Mouse (Mus musculus) bone marrow, adult 2 months (tissue): ENCODE data around the gene Olfr691.

Experiments
- CTCF ChIP-seq: fragments of 200-500 bp; IDR thresholded peaks from 2 replicates; pipeline ENCODE4 v1.5.1; 2011; ENCODE audit warnings: low read length, control low read depth; ENCODE audit not compliant: control insufficient read depth, insufficient read depth
- POLR2A ChIP-seq: fragments of 200-500 bp; IDR thresholded peaks from 2 replicates; pipeline ENCODE4 v1.6.1; 2011; ENCODE audit warnings: low read depth, mild to moderate bottlenecking, control low read depth, low read length, borderline replicate concordance; ENCODE audit not compliant: control insufficient read depth

GRCm38 (mm10) chr7:105310865-105311264 is 31.2 kb downstream of the Olfr691 start, which contains the start of gene Olfr689:
- TF ChIP-seq CTCF (no peak), POLR2A (no peak)
